Mouse (Mus musculus) heart, embryonic 15.5 days (tissue): ENCODE data around the gene Wdfy3. TPM values are rescaled to one million over a fixed set of nuclear protein-coding genes. Genes with fewer than 3 reads are reported as not detected.
A peak's percentile ranks its signal among the peaks of the same experiment; 100 is the strongest.

Source experiments
- ATAC-seq: fragments of 200-750 bp; cut with Nextera tagmentation; replicated peaks from 2 replicates; pipeline ENCODE4 v1.8.0; 2017; ENCODE audit warnings: low read depth, moderate TSS enrichment; ENCODE audit not compliant: insufficient number of reproducible peaks, insufficient read depth, low FRiP score
- H3K27ac ChIP-seq: fragments of 300-500 bp; sonication (generic); 2 replicates; pipeline ENCODE4 v1.5.1; 2015; ENCODE audit warnings: mild to moderate bottlenecking, inconsistent platforms
- H3K27me3 ChIP-seq: fragments of 300-500 bp; sonication (generic); 2 replicates; pipeline ENCODE4 v1.6.1; 2015; ENCODE audit warnings: inconsistent platforms
- H3K36me3 ChIP-seq: fragments of 300-500 bp; sonication (generic); 2 replicates; pipeline ENCODE4 v1.6.1; 2015; ENCODE audit warnings: mild to moderate bottlenecking, inconsistent platforms
- H3K4me1 ChIP-seq: fragments of 300-500 bp; sonication (generic); replicated peaks from 2 replicates; pipeline ENCODE4 v1.6.1; 2015; ENCODE audit warnings: inconsistent platforms
- H3K4me2 ChIP-seq: fragments of 300-500 bp; sonication (generic); 2 replicates; pipeline ENCODE4 v1.6.1; 2015; ENCODE audit warnings: inconsistent platforms, mild to moderate bottlenecking, moderate library complexity
- H3K4me3 ChIP-seq: fragments of 300-500 bp; sonication (generic); 2 replicates; pipeline ENCODE4 v1.5.1; 2015; ENCODE audit warnings: mild to moderate bottlenecking, inconsistent platforms
- H3K9ac ChIP-seq: fragments of 300-500 bp; sonication (generic); 2 replicates; pipeline ENCODE4 v1.6.1; 2015; ENCODE audit warnings: mild to moderate bottlenecking, inconsistent platforms
- H3K9me3 ChIP-seq: fragments of 300-500 bp; sonication (generic); replicated peaks from 2 replicates; pipeline ENCODE4 v1.6.1; 2016; ENCODE audit warnings: inconsistent platforms
- WGBS: fragments of 180-500 bp; shearing (Covaris S2); methylation state at CpG from one replicate; pipeline ENCODE4 v1.1.7; 2015; ENCODE audit warnings: mixed read lengths; 5-methylcytosine and 5-hydroxymethylcytosine counted together
- polyA plus RNA-seq: library from polyadenylated mRNA; unstranded; fragments of >200 nt; fragmentation: Nextera tagmentation; extraction: Ambion mirVana; gene quantifications from 2 replicates; pipeline ENCODE4 v1.2.1, GENCODE M21; 2015

Gene Wdfy3
- polyA plus RNA-seq, 1 experiment from 2014 or later, result 8.7 TPM

GRCm38 (mm10) chr5:101825111-101825911 lies 244.4 kb downstream of the Wdfy3 start:
- 0 out of 2 replicates have a peak, but pooled peaks have one; percentile 11 for ATAC-seq
- Histone ChIP-seq H3K27me3 (peaks cover 9% of the 10 kb centered on the region; the same call in 1 of the 2 replicates), H3K9me3 (no peaks in the 10 kb centered on the region), H3K4me2 (no peak overlapping the region), H3K4me1 (peaks cover 16% of the 10 kb centered on the region), H3K9ac (no peak overlapping the region), H3K4me3 (no peak overlapping the region), H3K36me3 (no peaks in the 10 kb centered on the region), H3K27ac (no peak overlapping the region)
- WGBS, result 35% methylated on average over 13 of the region's 13 CpGs

DNA sequence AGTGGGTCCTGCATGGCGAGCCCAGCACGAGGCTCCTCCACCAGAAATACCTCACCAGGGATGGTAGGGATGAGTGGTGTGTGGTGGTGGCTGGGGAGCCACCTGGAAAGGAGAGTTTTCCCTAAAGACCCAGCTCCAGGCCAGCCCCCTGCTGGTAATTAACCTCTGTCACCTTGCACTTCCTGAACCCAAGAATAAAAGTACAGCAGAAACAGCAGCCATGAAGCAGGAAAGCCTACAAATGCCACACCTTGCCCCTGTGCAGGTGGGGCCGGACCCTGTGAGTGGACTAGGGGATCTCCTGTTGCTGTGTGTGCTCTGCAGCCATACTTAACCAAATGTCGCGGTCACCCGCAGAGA lies 247.4 kb downstream of the Wdfy3 start:
- Histone ChIP-seq H3K4me1 (peaks cover 19% of the 10 kb centered on the region), H3K27me3 (peaks cover 12% of the 10 kb centered on the region; the same call in 1 of the 2 replicates), H3K4me2 (no peak overlapping the region), H3K9ac (no peak overlapping the region), H3K27ac (no peak overlapping the region), H3K4me3 (no peak overlapping the region), H3K9me3 (no peaks in the 10 kb centered on the region), H3K36me3 (no peaks in the 10 kb centered on the region)
- ATAC-seq, result no peak
- 59% methylated on average over 6 of the region's 6 CpGs for WGBS

- 72% methylated on average over 17 of the region's 17 CpGs for WGBS
- ATAC-seq, result no peak
- Histone ChIP-seq H3K36me3 (no peaks in the 10 kb centered on the region), H3K4me2 (no peak overlapping the region), H3K4me3 (no peak overlapping the region), H3K4me1 (peaks cover 19% of the 10 kb centered on the region), H3K9me3 (no peaks in the 10 kb centered on the region), H3K9ac (no peak overlapping the region), H3K27me3 (peaks cover 12% of the 10 kb centered on the region; the same call in 1 of the 2 replicates), H3K27ac (no peak overlapping the region)
Measured at GRCm38 (mm10) chr5:101821491-101822310, 248.0 kb downstream of the Wdfy3 start.

GRCm38 (mm10) chr5:101821052-101821451 lies 248.7 kb downstream of the Wdfy3 start:
- WGBS, result 71% methylated on average over 8 of the region's 8 CpGs

DNA sequence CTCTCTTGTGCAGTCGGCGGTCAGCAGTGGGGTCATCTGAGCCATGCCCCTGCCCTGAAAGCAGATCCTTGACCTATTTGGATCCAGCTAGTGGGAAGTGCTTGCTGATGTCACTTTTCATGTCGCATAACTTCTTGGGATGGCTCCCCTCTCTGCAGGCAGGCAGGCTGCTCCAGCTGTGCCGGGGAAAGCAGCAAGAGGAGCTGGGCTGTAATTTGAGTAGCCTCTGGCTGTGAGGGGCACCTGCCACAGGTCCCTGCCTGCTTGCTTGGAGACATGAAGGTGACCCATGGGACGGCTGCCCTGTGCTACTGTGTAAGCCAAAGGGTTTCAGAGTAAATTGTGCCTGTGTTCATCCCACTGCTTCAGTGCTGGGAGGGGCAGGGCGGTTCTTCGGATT lies 249.9 kb downstream of the Wdfy3 start:
- H3K4me3 ChIP-seq, result no peak overlapping the region
- WGBS, result 36% methylated on average over 7 of the region's 7 CpGs
- no peak for ATAC-seq
- no peaks in the 10 kb centered on the region for H3K36me3 ChIP-seq
- H3K4me1 ChIP-seq, result peaks cover 14% of the 10 kb centered on the region
- no peak overlapping the region for H3K27ac ChIP-seq
- peaks cover 12% of the 10 kb centered on the region; the same call in 1 of the 2 replicates for H3K27me3 ChIP-seq
- H3K9ac ChIP-seq, result no peak overlapping the region
- H3K4me2 ChIP-seq, result no peak overlapping the region
- H3K9me3 ChIP-seq, result no peaks in the 10 kb centered on the region

More at GRCm38 (mm10) chr5:101821052-101821451, 248.7 kb downstream of the Wdfy3 start:
- H3K4me3 ChIP-seq, result no peak overlapping the region
- H3K4me1 ChIP-seq, result peaks cover 18% of the 10 kb centered on the region
- no peaks in the 10 kb centered on the region for H3K9me3 ChIP-seq
- no peak overlapping the region for H3K9ac ChIP-seq
- no peak overlapping the region for H3K4me2 ChIP-seq
- H3K36me3 ChIP-seq, result no peaks in the 10 kb centered on the region
- no peak overlapping the region for H3K27ac ChIP-seq
- ATAC-seq, result no peak
- H3K27me3 ChIP-seq, result peaks cover 12% of the 10 kb centered on the region; the same call in 1 of the 2 replicates

GRCm38 (mm10) chr5:101819216-101819615 lies 250.5 kb downstream of the Wdfy3 start:
- no peaks in the 10 kb centered on the region for H3K9me3 ChIP-seq
- no peak overlapping the region for H3K9ac ChIP-seq
- H3K27ac ChIP-seq, result no peak overlapping the region
- no peak overlapping the region for H3K4me3 ChIP-seq
- no peak for ATAC-seq
- peaks cover 12% of the 10 kb centered on the region; the same call in 1 of the 2 replicates for H3K27me3 ChIP-seq
- no peak overlapping the region for H3K4me2 ChIP-seq
- no peaks in the 10 kb centered on the region for H3K36me3 ChIP-seq
- WGBS, result 68% methylated on average over 10 of the region's 10 CpGs
- H3K4me1 ChIP-seq, result peaks cover 14% of the 10 kb centered on the region

GRCm38 (mm10) chr5:101816822-101817221 lies 252.9 kb downstream of the Wdfy3 start:
- no peak for ATAC-seq
- Histone ChIP-seq H3K36me3 (no peaks in the 10 kb centered on the region), H3K9ac (no peak overlapping the region), H3K27me3 (peaks cover 7% of the 10 kb centered on the region; the same call in 1 of the 2 replicates), H3K4me1 (peaks cover 14% of the 10 kb centered on the region), H3K4me3 (no peak overlapping the region), H3K4me2 (no peak overlapping the region), H3K27ac (no peak overlapping the region), H3K9me3 (no peaks in the 10 kb centered on the region)
- WGBS, result 49% methylated on average over 7 of the region's 7 CpGs

- Histone ChIP-seq H3K4me1 (peaks cover 6% of the 10 kb centered on the region), H3K9me3 (no peaks in the 10 kb centered on the region), H3K9ac (no peak overlapping the region), H3K36me3 (no peaks in the 10 kb centered on the region), H3K4me3 (no peak overlapping the region), H3K27ac (no peak overlapping the region), H3K4me2 (no peak overlapping the region), H3K27me3 (no peaks in the 10 kb centered on the region)
- 88% methylated on average over 6 of the region's 6 CpGs for WGBS
- no peak for ATAC-seq
Measured at GRCm38 (mm10) chr5:101811296-101812169, 258.2 kb downstream of the Wdfy3 start.

DNA sequence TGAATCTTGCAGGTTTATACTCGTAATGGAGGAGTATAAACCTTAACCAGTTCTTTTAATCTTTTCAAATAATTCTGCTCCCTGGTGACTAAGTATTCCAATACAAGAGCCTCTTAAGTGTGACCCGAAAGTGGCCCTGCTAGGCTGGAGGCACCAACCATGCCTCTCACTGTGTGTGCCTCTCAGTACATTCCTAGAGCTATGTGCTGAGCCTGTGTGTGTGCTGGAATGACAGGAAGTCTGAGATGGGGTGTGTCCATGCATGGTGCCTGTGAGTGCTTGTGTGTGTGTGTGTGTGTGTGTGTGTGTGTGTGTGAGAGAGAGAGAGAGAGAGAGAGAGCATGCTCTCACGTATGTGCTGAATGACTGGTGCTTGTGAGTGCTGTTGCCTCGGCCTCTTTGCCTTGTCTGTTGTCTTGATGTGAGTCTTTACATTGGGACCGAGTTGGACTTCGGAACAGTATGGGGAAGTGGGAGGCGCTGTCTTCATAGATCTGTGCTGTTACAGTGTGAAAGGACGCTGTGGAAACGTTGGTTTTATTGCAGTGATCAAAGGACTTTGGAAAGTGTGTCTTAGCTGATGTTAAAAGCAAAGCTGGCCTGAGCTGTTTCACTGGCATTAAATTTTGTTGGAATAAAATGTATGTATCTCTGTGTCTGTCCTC lies 267.2 kb downstream of the Wdfy3 start:
- Histone ChIP-seq H3K36me3 (no peaks in the 10 kb centered on the region), H3K9me3 (no peaks in the 10 kb centered on the region), H3K27ac (no peak overlapping the region), H3K27me3 (no peaks in the 10 kb centered on the region), H3K4me1 (no peaks in the 10 kb centered on the region), H3K4me3 (no peak overlapping the region), H3K9ac (no peak overlapping the region), H3K4me2 (no peak overlapping the region)
- ATAC-seq, result no peak
- WGBS, result 62% methylated on average over 9 of the region's 9 CpGs

DNA sequence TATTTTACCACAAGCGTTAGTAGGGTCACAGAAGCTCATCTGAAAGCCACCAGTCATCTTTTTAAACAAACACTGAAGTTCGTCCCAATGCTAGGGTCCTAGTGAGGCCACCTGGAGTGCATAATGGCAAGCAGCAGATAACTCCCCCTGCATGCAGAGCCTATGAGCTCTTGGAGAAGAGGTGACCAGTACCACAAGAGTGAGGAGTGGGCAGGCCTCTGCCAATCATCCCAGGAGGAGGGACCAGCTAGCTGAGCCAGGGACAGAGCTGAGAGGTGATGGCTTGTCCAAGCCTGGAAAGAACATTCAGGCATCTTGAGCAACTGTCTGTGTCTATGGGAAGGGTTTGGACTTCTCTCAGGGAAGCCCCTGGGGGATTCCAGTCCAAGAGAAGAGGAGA lies 267.8 kb downstream of the Wdfy3 start:
- 63% methylated on average over 2 of the region's 2 CpGs for WGBS
- no peak overlapping the region for H3K4me2 ChIP-seq
- no peak overlapping the region for H3K9ac ChIP-seq
- H3K9me3 ChIP-seq, result no peaks in the 10 kb centered on the region
- H3K27ac ChIP-seq, result no peak overlapping the region
- no peak for ATAC-seq
- no peaks in the 10 kb centered on the region for H3K27me3 ChIP-seq
- H3K4me1 ChIP-seq, result no peaks in the 10 kb centered on the region
- no peaks in the 10 kb centered on the region for H3K36me3 ChIP-seq
- no peak overlapping the region for H3K4me3 ChIP-seq
